Mouse (Mus musculus) CH12.LX (cell line): ENCODE results near the gene Yaf2.

Experiments used
- CTCF ChIP-seq, 2 experiments: IDR thresholded peaks in 1 of 2; conservative IDR thresholded peaks in 1 of 2; 2 replicates each; pipeline ENCODE4 v1.5.1; 2011 to 2012; ENCODE audit warnings: low read depth in 2 of 2, low read length in 2 of 2, improper control_type of control experiment in 1 of 2, inconsistent platforms in 1 of 2, mild to moderate bottlenecking in 1 of 2, moderate library complexity in 1 of 2
- E2F4 ChIP-seq: IDR thresholded peaks from 2 replicates; pipeline ENCODE4 v1.6.1; 2011; ENCODE audit warnings: low read depth, low read length, improper control_type of control experiment; ENCODE audit not compliant: insufficient replicate concordance

- TF ChIP-seq CTCF (conservative IDR thresholded peaks at IDR 0.05 in 1 of 2, IDR thresholded peaks at IDR 0.05 in 1 of 2; ENCODE audit: low read depth in 2 of 2, low read length in 2 of 2), result no peak
- TF ChIP-seq E2F4, result no peak
Measured at GRCm38 (mm10) chr15:93265231-93265630, 71.5 kb downstream of the Yaf2 start.
